Mouse (Mus musculus) yolk sac, embryonic 10.5 days (tissue): ENCODE measurements around the gene St6galnac1.
"Not testable (repeated sequence)": the region's sequence is repeated elsewhere in the genome, so short reads cannot be mapped to it uniquely, and the experiment has no call there.

Experiments
- DNase-seq: peaks from one replicate; pipeline ENCODE4 v3.0.0-alpha.2; 2017; ENCODE audit warnings: low spot score

The St6galnac1 gene

DNA sequence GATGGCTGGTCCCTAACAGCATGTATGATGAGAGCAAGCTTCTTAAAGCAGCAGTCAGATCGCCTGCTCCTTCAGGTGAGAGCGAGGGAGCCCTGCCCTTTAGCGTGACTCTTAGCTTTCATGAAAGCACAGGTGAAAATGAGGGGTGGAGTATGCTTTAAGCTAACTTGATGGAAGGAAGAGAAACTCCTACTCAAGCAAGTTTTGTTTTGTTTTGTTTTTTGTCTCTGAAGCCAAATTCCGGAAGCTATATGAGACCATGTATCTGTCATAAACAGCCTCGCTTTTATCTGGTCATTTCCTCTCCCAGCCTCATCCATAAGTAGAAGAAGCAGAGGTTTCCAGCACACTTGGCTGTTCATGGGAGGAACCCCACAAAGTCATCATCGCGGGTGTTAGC, at the start of gene St6galnac1:
TSS of gene St6galnac1 (minus strand) at position 101 of the 400 bp plus-strand sequence.
- no peak for DNase-seq

DNA sequence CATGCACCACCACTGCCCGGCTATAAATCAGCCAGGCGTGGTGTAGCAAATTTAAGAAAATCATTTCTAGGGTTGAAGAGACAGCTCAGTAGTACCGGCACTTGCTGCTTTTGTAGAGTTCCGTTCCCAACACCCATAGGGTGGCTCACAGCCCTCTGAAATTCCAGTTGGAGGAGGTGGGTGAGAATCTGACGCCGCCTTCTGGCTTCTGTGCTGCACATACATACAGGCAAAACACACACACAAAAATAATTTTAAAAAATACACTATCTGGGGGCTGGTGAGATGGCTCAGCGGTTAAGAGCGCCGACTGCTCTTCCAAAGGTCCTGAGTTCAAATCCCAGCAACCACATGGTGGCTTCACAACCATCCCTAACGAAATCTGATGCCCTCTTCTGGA, 48.6 kb upstream of the St6galnac1 start:
- not testable (repeated sequence) for DNase-seq

DNA sequence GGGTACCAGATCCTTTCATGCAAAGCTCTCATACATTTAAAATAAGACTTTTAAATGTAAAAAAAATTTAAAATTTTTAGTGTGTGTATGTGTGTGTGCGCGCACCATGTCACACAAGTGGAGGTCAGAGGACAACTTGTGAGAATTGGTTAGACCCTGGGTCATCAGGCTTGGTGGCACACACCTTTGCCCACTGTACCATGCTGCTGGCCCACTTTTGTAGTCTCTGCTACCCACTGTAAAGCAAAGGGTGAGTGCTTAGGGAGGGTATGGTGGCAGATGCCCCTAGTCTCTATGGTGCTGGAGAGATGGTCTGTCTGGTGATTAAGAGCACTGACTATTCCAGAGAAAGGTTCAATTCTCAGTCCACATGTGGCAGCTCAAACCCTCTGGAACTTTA, 47.9 kb upstream of the St6galnac1 start:
- DNase-seq: no peak

DNA sequence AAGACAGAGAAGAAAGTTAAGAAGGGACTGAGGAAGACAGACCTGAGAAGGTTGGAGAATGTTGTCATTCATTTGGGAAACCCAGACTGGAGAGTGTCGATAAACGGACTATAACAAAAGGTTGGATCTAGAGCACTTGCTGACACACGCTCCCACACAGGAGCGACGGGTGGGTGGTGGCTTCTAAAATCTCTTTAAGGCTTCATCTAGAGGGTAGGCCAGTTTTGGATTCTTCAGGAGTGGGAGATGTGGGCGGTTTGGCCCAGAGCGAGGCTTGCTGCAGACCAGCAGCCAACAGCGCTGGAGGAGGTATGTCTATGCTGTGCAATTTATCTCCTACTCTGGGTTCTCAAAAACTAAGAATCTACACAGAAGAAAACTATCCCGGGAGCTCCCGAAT, 47.3 kb upstream of the St6galnac1 start:
- DNase-seq: no peak

DNA sequence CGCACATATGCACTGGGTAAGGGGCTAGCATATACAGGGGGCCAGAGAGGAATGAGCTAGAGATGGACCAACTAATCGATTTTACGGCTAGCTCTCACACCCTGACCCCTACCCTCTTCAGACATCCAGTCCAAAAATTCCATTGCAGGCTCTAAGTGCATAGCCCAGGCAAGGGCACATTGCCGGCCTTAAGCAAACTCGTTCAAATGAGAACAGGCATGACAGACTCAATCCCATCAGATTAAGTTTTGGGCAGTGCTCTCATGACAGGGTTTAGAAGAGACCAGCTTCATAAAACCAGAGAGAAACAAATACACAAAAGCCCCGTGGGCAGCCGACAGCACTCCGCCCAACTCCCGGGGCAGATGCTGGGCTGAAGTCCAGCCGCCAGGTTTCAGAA, 46.9 kb upstream of the St6galnac1 start:
- no peak for DNase-seq

DNA sequence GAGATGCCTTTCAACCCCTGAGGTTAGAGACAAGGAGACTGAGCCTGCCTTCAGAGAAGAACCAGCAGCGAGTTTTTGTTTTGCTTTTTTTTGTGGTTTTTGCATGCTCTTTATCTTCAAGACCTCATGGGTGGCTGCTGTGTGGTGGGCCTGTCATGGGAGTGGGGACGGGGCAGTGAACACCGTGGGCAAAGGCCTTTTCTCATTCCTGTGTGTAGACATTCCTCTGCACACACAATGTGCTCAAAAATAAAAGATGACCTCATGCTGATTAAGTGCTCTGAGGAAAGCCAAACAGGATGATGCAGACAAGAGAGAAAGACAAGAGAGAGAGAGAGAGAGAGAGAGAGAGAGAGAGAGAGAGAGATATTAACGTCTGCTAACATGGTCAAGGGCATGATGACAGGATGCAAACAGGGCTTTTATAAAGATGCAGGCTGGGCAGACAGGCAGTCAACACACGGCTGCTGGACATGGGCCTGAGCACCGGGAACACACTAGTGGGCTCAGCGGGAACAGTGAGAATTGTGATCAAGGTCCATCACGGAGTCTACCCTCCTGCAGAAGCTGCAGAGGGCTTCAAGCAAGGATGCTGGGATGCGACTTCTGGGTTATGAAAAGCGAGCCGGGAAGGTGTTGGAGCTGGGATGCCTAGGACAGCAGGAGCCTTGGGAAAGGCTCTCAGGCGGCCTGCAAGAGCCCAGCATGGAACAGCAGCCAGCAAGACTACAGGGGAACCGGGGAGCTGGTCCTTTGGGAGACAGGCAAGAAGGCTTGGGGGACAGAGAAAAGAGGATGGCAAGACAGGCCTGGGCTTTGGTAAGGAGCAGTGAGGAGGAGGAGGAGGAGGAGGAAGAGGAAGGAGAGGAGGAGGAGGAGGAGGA, 46.0 kb upstream of the St6galnac1 start:
- DNase-seq: no peak

DNA sequence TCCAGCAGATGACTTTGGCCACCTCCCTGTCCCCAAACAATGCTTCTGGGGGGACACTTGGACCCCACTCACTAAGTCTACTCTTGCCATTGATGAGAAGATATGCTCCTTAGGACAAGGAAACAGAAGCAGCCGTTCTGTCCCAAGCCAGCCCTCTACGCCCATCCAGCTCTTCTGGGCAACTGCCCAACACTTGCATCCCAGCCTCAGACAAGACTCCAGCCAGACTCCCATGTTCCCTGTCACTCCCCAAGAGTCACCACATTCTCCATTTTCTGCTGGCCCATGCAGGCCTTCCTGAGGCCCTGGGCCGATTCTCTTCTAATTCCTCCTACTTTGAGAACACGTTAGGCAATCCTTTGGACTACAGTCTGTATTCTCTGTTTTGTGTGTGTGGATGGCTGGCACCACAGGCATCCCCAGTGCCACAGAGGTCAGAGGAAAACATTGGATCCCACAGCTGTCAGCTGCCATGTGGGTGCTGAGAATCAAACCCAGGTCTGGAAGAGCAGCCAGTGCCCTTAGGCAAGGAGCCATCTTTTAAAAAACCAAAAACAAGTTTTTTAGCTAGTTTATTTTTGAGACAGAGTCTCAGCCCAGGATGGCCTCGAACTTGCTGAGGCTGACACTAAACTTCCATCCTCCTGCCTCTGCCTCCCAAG, 44.8 kb upstream of the St6galnac1 start:
- DNase-seq: no peak

DNA sequence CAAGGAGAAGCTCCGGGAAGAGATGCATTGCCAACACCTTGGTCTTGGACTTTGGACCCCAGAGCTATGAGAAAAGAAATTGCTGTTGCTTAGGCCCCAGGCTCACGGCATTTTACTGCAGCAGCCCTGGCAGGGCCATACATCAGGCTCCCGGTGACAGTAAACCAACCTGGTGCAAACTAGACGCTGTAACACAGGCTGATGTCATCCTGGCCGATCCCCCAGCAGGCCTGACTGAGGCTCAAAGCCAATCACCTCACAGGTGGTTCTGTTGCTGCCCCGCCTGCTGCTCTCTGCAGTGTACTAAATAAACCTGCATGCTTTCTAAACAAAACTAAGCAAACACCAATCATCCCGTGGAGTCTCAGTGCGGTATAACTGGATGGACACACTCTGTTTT, 43.4 kb upstream of the St6galnac1 start:
- peak; percentile 40 for DNase-seq

DNA sequence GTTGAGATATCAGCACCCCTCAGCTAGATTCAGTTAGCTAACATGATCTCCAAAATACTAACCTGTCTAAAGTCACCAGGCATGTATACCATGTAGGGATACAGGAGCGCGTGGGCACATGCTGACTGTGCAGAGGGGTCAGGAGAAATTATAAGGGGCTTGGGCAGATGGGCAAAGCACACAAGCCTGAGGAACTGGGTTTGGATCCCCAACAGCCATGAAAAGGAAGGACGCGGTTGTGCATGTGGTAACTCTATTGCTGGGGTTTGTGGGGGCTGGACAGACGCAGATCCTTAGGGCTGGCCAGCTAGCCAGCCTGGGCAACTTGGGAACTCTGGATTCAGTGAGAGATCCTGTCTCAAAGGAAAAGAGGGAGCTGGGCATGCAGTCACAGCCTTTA, 42.3 kb upstream of the St6galnac1 start:
- no peak for DNase-seq

DNA sequence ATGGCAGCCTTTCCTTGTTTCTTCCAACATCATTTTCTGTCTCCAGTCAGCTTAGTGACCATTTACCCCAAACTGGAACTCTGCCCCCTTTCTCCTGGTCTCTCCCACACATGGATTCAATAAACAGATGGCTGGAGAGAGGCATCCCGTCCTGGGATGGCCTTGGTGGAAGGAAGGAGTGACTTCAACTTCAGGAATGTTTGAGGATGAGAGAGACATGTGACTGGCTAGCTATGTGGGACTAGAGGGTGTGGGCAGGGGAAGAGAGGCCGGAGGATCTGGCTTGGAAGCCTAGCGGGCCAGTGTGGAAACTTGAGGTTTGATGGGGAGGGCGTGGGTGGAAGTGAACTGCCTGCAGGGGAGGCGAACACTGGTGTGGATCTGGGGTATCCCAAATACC, 41.5 kb upstream of the St6galnac1 start:
- DNase-seq: no peak

DNA sequence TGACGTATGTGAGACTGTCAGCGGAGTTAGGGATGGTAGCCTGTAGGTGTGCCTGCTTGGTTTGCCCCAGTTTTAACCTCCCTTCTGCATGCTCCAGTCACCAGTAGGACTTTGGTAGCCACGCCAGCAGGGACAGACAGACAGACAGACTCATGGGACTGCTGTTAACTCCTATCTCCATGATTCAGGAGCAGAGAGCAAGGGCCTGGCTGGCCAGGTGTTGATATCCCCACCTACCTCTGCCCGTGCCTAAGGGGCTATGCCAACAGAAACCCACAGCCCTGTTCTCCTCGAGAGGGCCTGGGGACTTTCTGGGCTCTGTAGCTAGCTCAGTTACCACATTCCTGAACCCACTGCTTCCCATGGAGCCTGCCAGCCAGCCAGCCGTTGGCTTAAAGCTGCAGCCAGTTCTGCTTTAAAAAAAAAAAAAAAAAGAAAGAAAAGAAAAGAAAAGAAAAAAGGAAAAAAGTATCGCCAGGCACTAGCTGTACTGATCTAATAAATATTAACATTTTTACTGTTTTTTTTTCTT, 39.6 kb upstream of the St6galnac1 start:
- DNase-seq: no peak

DNA sequence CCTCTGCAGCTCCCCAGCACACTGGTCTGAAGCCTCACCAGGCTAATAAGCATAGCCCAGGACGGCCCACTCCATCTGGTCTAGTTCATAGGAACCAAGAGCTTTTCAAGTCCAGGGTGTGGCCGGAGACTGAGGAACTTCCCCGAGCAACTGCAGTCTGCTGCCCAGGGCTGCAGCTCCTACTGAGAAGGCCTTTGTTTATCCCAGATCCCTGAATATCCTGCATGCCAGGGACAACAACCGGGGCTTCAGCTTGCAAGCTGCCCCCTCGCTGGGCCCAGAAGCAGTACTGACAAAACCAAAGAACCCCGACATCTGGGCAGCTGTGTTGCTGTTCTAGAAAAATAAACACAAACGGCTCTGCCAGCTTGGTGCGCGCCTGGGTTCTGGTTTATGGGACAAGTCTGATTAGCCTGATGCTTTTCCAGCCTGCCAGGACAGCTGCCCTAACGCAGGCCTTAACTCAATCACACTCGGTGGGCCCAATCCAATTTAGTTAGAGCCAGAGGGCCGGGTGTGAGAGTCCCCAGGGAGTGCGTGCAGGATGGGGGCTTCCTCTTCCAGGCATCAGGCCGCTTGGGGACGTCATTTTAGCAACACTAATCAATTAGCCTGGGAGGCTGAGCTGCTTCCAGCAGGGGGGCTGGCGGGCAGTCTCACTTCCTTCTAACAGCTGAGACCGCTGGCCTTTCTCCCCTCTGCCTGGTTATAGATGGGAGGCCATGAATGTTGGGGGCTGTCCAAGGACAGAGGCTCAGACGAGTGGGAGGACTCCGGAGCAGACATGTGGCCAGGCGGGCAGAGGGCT, 39.0 kb upstream of the St6galnac1 start:
- DNase-seq: no peak

DNA sequence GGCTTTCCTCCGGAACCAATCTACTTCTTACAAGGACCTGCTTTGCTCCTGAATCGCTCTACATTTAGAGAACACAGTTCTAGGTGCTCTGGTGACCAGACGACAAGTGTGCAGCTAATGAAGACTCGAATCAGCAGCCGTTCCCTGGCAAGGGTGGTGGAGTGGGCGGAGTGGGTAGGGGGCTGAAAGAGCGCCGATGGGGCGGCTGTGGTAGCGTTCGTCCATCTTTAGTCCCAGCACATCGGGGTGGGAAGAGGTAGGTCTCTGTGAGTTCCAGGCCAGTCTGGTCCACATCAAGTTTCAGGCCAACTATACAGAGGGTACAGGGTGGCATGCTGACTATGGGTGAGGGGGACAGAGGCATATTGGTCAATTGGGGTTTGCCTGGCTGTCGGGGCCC, 38.3 kb upstream of the St6galnac1 start:
- DNase-seq: no peak

DNA sequence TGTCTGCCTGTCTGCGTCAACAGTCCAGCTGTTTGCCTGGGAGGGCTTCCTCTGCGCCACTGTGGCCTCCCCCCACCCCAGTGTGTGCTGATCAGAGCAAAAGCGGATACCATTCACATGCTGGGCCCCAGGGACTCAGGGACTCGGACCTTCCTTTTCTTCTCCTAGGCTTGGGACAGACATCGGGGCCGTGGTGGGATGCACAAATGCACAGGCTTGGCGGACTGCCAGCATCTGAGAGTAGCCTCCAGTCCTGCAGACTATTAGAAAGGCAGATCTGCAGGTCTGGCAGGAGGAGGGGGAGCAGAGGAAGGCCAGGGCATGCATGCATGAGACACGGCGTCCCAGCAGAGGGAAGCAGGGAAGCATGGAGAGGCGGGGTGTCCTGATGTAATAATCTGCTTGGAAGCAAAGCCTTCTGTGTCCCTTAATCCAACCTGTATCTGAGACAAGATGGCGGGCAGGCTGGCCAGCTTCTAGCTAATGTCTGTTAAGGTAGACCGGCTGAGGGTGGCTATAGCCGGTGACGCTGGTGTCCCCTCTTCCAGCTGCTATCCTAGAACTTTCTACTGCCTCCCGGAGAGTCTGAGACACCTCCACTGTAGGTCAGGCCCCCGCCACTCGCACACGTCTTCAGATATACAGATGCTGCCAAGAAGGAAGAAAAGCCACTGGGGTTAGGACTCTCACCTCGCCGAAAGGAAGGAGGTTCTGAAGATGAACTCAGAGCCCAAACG, 37.7 kb upstream of the St6galnac1 start:
- peak; percentile 57 for DNase-seq

DNA sequence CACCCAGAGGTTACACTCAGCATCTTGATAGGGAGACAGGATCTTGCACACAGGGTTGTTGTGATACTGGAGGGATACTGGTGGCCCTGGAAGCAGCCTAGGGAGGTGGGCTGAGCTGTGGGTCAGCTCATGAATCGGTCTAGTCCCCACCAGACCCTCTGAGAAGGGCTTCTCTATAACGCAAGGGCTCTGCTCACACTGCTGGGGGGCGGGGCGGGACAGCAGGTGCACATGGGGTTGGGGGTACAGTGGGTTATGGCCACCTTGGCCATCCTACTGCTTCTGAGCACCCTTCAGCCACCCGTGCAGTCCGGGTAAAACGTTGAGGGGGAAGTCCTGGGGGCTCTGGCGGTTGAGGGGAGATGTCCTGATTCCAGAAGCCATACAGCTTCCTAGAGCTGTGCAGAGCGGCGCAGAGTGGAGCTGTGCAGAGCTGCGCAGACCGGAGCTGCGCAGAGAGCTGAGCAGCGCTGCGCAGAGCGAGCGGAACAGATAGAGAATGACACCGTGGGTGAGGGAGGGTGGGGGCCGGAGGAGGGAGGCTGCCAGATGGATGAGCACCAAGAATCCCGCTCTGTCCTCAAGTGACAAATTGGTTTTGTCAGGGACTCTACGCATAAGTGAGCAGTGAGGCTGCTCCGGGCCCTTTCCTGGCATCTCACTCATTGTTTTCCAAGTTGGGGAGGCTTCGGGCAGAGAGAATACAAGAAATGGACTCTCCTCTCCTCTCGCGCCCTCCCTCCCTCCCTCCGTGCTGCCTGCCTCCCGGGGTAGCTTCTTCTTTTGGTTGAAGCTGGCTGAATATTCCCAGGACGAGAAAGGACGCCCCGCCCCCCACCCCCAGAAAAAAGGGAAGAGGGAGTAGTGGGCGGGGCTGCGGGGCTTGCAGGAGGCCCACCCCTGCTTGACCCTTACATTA, 35.9 kb upstream of the St6galnac1 start:
- DNase-seq: no peak

DNA sequence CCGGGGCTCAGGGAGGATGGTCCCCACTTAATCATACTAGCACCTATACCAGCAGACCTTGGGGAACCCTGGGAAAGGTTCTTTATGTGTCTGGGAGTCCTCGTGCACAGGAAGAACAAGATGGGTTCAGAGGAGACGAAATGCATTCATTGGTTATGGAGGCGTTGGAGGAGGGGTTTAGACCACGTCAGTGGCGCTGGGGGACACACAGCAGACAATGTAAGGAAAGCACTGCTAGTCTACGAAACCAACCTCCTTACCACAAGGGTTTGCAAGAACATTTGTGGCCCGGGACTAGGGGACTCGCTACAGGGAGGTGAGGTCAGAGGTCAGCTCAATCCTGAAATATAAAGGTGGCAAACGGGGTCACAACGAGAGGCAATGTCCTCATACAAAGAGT, 35.2 kb upstream of the St6galnac1 start:
- DNase-seq: no peak

DNA sequence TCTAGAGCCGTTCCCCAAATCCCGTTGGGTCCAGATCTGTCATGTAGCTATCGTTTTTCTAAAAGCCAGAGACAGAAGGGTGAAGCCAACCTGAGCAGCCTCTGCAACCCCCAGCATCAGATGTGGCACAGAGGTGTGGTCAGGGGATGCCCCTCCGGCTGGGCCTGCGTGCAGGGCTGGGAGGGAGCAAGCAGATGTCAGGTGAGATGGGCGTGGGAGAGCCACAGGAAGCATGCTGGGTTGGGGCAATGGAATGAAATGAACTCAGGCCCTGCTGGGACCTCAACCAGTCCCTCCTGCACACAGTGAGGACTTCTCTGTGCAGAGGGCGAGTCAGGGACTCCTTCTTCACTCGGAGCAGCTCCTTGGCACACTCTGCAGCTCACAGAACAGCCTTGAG, 34.2 kb upstream of the St6galnac1 start:
- no peak for DNase-seq

DNA sequence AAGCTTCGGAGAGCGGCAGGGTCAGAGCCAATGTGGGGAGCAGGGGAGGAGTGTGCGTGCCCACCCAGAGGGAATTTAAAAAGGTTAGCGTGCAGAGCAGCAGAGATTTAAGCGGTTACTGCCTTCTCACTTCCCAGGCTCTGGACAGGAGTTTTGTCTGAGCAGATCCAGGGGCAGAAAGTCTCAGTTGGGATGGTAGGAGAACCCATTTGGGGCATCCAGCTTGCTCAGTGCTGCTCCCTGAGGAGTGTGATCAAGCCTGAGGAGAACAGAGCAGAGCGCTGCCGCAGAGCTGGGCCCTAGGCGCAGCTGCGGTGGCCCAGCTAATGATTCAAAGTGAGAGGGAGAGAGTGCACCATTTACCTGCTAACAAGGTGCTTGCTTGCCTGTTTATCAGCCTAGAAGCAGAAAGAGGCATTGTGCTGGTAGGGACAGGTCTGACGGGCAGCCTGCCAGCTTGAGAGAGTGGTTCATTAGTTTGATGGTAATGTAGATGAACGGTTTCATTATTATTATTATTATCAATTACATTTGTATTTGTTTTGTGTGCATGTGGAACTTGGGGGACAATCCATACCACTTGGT, 33.6 kb upstream of the St6galnac1 start:
- DNase-seq: no peak

DNA sequence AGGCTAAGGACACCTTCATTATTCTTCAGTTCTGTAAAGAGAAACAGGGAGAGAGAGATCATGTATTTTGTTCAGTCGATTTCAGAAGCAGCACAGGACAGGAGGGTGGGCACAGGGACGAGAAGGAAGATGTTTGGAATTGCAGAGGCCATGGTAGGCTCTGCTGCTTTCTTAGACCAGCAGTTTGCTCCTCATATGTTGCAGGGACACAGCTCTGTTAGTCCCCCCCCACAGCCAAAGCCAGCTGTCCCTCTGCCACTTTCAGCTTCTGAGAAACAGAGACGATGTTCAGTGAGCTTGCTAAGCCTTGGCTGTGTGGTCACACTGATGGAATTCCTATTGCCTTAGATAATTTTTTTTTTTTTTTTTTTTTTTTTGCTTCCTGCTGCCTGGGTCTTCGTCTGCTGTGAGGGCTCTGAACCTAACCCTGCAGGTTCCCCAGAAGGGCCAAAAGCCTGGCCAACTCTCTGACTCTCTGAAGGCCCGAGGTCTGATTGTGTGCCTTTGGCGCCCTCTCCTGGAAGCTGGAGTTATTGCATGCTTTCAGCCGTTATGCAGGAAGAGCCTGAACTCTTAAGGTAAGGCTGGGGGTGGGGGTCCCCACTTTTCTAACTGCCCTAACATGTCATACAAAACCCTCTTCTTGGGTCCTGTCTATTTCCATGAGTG, 32.8 kb upstream of the St6galnac1 start:
- peak; percentile 51 for DNase-seq

DNA sequence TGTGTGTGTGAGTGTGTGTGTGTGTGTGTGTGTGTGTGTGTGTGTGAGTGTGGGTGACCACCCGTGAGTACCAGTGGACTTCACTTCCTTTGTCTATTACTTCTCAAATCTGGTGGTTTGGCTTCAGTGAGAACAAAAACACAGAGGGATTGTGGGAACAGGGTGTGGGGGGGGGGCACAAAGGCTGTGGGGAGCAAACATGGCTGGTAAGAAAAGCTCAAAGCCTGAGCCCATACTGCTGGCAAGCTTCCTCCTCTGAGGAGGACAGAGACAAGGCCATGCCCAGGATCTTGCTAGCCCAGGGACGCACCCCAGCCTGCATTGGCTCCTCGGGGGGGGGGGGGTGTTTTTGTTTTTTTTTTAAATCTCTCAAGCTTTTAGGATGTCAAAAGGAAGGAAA, 32.2 kb upstream of the St6galnac1 start:
- no peak for DNase-seq
